Comparison of ENCODE assay signal across 18 mouse cellular contexts in genomic region chr1:51515625-51516024, GRCm38 (mm10). TPM values are rescaled to one million over a fixed set of nuclear protein-coding genes. Genes with fewer than 3 reads are reported as not detected.
DNase-seq lines count a peak whose midpoint lies in the region; ATAC-seq and TF ChIP-seq lines count a peak whose summit lies in the region.
"Had no signal": no experiment of that assay in that cellular context is flagged by ENCODE, and none has a peak within 500 bp of the region (broad histone marks: within the 10 kb centered on the region; RNA-seq: fewer than 3 reads in every experiment).

No protein-coding gene starts in this region.

- intact Hi-C loops in left cerebral cortex, adult 2 months (cut with DNase I), result no loop called here

- peaks cover 16% of the 10 kb centered on the region; the same call in 1 of the 2 replicates for H3K4me1 ChIP-seq in heart, postnatal 0 days (ENCODE audit: control insufficient read depth, insufficient read depth)
- H3K4me1 ChIP-seq: forebrain, embryonic 15.5 days; limb, embryonic 10.5 days had no signal

- H3K4me3 ChIP-seq in left cerebral cortex, adult 2 months, result no peak overlapping the region
- no peak overlapping the region for H3K4me3 ChIP-seq in heart, postnatal 0 days (ENCODE audit: low read depth, low read length)
- H3K4me3 ChIP-seq: forebrain, embryonic 15.5 days; limb, embryonic 10.5 days; liver, embryonic 12.5 days had no signal

- 22% methylated on average over 2 of the region's 2 CpGs for WGBS in heart, postnatal 0 days

- TF ChIP-seq CTCF in left cerebral cortex, adult 2 months (IDR thresholded peaks at IDR 0.05), result no peak
- TF ChIP-seq CTCF in heart, postnatal 0 days (IDR thresholded peaks at IDR 0.05; ENCODE audit: low read depth), result no peak

- H3K27me3 ChIP-seq in heart, postnatal 0 days (ENCODE audit: control insufficient read depth, insufficient read depth, low read length), result no peaks in the 10 kb centered on the region
- H3K27me3 ChIP-seq: forebrain, embryonic 15.5 days; liver, embryonic 12.5 days had no signal

- no peak overlapping the region for H3K9ac ChIP-seq in heart, postnatal 0 days (replicated peaks; ENCODE audit: low read depth, low read length)
- H3K9ac ChIP-seq: forebrain, embryonic 15.5 days; hindbrain, embryonic 14.5 days; liver, embryonic 12.5 days had no signal

- ATAC-seq in heart, postnatal 0 days (ENCODE audit: insufficient read depth, low read depth), result peak; percentile 25
- ATAC-seq: forebrain, embryonic 15.5 days; liver, embryonic 12.5 days had no signal

- no peak overlapping the region for H3K4me2 ChIP-seq in heart, postnatal 0 days (ENCODE audit: low read depth, low read length)
- H3K4me2 ChIP-seq: forebrain, embryonic 15.5 days; hindbrain, embryonic 14.5 days; liver, embryonic 12.5 days had no signal

- H3K36me3 ChIP-seq in heart, postnatal 0 days (replicated peaks; ENCODE audit: control insufficient read depth, insufficient read depth, low read length), result no peaks in the 10 kb centered on the region
- H3K36me3 ChIP-seq: forebrain, embryonic 15.5 days; limb, embryonic 10.5 days; liver, embryonic 12.5 days had no signal

- H3K9me3 ChIP-seq in heart, postnatal 0 days (replicated peaks; ENCODE audit: control insufficient read depth, low read length), result no peaks in the 10 kb centered on the region
- H3K9me3 ChIP-seq: forebrain, embryonic 15.5 days; limb, embryonic 10.5 days; liver, embryonic 12.5 days had no signal

- DNase-seq in heart, adult 18-20 months, result peak; percentile 23 to 24
- DNase-seq in heart, adult 8-10 months (ENCODE audit: low spot score), result no peak
- no peak for DNase-seq in left cerebral cortex, adult 2 months (ENCODE audit: extremely low spot score in 1 of 2, low spot score in 2 of 2)
- no peak for DNase-seq in left cerebral cortex, adult 9 months (ENCODE audit: low spot score in 2 of 2)
- DNase-seq in NIH3T3 (ENCODE audit: low read depth), result peak; percentile 39
- peak; percentile 51 for DNase-seq in heart, postnatal 0 days (ENCODE audit: low spot score)
- DNase-seq in urinary bladder, adult 18-20 months (ENCODE audit: low spot score in 2 of 2), result no peak
- DNase-seq: adrenal gland, adult 8-10 months; gastrocnemius, postnatal 36 days; kidney, adult 8-10 months; layer of hippocampus, postnatal 36 days; midbrain, embryonic 14.5 days; spleen, adult 18-20 months; thymus, postnatal 36 days had no signal

- H3K27ac ChIP-seq in left cerebral cortex, adult 2 months, result 0 out of 2 replicates have a peak overlapping the region, but pooled peaks have one; percentile 6
- H3K27ac ChIP-seq in heart, postnatal 0 days (ENCODE audit: low read depth), result peak overlapping the region; percentile 84
- H3K27ac ChIP-seq: forebrain, embryonic 15.5 days; hindbrain, embryonic 14.5 days; limb, embryonic 10.5 days; liver, embryonic 12.5 days had no signal

- TF ChIP-seq EP300 in heart, postnatal 0 days (IDR thresholded peaks at IDR 0.05; ENCODE audit: low read depth), result no peak

RNA-seq across cellular contexts. Expression of gene Nabp1, which starts 37.4 kb away (rescaled TPM):
- 10 to 100 TPM; 44.2 to 48.5 TPM for total RNA-seq in heart, adult 18-20 months (2021)
- total RNA-seq in heart, adult 8-10 months (2022), result 10 to 100 TPM; 32.4 to 66.3 (median 47.5) TPM
- 10 to 100 TPM; 13.6 to 14.6 TPM for total RNA-seq in left cerebral cortex, adult 2 months (2021)
- 28.9 and 38.3 TPM in 2 replicates for total RNA-seq in heart, postnatal 0 days (2014; rRNA removed; ENCODE audit: low replicate concordance)
- 26.6 and 28.1 TPM in 2 replicates for polyA plus RNA-seq in heart, postnatal 0 days (2015; fragmentation: Nextera tagmentation; extraction: Ambion mirVana)

Comparison
In these comparisons a context has a peak if more than half of its experiments do, and no peak if none do; other contexts are left out.
1. DNase-seq: peak in heart, adult 18-20 months (2 of 2), NIH3T3 (single experiment) and heart, postnatal 0 days (single experiment); none in heart, adult 8-10 months (single experiment), left cerebral cortex, adult 2 months (0 of 2), left cerebral cortex, adult 9 months (0 of 2) and urinary bladder, adult 18-20 months (0 of 2).